Mouse (Mus musculus): ENCODE data around the gene Wasl. TPM values are rescaled to one million over a fixed set of nuclear protein-coding genes. Genes with fewer than 3 reads are reported as not detected.

The Wasl gene
- polyA plus RNA-seq, 1 experiment = 30.6 TPM

DNA sequence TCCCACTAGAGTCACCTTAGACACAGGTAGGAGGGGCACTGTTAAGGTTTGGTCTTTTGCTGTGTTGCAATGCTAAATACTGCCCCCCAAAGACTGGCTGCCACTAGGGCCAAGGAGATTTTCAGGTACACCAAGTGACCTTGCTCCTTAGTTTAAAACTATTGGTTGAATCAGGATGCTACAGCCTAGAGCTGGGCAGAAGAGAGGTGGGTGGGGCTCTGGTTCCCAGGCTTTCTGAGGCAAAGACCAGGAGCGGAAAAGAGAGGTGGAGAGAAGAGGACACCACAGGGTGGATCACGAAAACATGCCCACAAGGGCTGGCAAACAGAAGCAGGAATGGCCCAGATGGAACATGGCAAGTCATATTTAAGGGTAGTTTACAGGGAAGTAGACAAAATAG, 22.6 kb downstream of the Wasl start:
- TF ChIP-seq POLR2A (IDR thresholded peaks at IDR 0.05; ENCODE audit: borderline replicate concordance, extremely low read depth, insufficient read depth, insufficient read length, poor library complexity, severe bottlenecking) = no peak
- no peak for TF ChIP-seq CTCF (IDR thresholded peaks at IDR 0.05; ENCODE audit: borderline replicate concordance, extremely low read depth, insufficient read depth, insufficient read length)
- no peak for DNase-seq (ENCODE audit: low read depth)

DNA sequence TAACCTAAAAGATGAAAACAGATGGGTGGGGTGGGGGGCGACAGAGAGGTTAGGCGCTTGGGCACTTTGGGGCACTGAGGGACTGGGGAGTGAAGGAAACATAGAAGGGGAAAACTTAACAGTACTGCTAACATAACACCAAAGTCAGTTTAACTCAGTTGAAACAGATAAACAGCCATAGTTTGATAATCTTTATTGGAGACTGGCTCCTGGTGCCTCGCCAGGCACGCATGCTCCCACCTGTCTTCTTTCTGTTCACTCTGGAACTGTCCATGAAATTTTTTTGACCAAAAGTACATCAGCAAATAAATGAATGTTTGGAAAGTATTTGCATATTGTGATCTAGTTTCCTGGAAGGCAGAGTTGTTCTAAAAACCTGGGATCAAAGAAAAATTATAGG, 23.5 kb downstream of the Wasl start:
- no peak for DNase-seq (ENCODE audit: low read depth)
- TF ChIP-seq CTCF (IDR thresholded peaks at IDR 0.05; ENCODE audit: borderline replicate concordance, extremely low read depth, insufficient read depth, insufficient read length) (no peak), POLR2A (IDR thresholded peaks at IDR 0.05; ENCODE audit: borderline replicate concordance, extremely low read depth, insufficient read depth, insufficient read length, poor library complexity, severe bottlenecking) (no peak)

DNA sequence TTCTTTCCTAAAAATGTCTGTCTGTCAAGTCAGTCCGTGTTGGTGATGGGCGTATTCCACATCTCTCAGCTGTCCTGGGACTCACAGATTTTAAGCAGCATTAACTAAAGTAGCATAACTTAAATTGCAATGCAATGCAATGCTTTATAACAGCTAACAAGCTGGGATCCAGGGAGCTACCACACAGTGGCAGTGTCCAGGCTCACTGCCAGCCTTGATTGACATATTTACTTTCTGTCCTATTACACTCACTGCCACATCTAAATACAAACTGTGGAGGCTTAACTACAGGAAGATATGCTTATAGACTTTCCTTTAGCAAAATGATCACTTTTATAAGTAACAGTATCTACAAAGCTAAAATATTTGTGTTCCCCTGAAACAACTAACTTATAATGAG, 29.0 kb downstream of the Wasl start:
- TF ChIP-seq CTCF (IDR thresholded peaks at IDR 0.05; ENCODE audit: borderline replicate concordance, extremely low read depth, insufficient read depth, insufficient read length) = no peak
- TF ChIP-seq POLR2A (IDR thresholded peaks at IDR 0.05; ENCODE audit: borderline replicate concordance, extremely low read depth, insufficient read depth, insufficient read length, poor library complexity, severe bottlenecking) = no peak
- DNase-seq (ENCODE audit: low read depth) = peak; percentile 53

DNA sequence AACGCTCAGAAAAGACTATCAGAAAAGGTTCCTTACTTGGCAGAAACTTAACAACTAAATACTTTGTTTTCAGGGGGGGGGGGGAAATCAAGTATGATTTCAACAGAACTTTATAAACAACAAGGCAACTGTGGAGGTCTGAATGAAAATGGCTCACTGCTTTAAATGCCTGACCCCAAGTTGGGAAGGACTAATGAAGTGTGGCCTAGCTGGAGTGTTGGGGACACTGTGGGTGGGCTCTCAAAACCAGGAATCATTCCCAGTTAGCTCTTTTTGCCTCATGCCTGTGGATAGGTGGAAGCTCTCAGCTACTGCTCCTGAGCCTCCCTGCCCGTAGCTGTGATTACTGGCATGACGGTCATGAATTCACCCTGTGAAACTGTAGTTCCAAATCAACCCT, 30.7 kb downstream of the Wasl start:
- no peak for DNase-seq (ENCODE audit: low read depth)
- no peak for TF ChIP-seq CTCF (IDR thresholded peaks at IDR 0.05; ENCODE audit: borderline replicate concordance, extremely low read depth, insufficient read depth, insufficient read length)
- no peak for TF ChIP-seq POLR2A (IDR thresholded peaks at IDR 0.05; ENCODE audit: borderline replicate concordance, extremely low read depth, insufficient read depth, insufficient read length, poor library complexity, severe bottlenecking)

DNA sequence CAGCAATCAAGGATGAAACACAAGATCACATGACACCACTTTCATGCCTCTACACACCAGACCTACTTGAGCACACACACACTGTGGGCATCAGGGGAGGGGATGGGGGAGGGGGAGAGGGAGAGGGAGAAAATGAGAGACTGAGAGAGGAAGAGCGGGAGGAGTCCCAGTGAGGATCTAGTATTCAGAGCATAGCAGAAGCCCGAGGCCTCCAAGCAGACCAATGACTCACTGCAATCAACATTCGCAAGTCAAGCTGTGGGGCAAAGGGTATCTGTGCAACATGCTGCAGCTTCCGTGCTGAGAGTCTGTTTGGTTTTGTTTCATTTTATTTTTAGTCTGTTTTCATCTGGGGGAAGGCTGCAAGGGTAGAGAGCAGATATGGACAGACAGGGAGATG, 32.7 kb downstream of the Wasl start:
- TF ChIP-seq CTCF (IDR thresholded peaks at IDR 0.05; ENCODE audit: borderline replicate concordance, extremely low read depth, insufficient read depth, insufficient read length) (no peak), POLR2A (IDR thresholded peaks at IDR 0.05; ENCODE audit: borderline replicate concordance, extremely low read depth, insufficient read depth, insufficient read length, poor library complexity, severe bottlenecking) (no peak)
- DNase-seq (ENCODE audit: low read depth) = no peak

DNA sequence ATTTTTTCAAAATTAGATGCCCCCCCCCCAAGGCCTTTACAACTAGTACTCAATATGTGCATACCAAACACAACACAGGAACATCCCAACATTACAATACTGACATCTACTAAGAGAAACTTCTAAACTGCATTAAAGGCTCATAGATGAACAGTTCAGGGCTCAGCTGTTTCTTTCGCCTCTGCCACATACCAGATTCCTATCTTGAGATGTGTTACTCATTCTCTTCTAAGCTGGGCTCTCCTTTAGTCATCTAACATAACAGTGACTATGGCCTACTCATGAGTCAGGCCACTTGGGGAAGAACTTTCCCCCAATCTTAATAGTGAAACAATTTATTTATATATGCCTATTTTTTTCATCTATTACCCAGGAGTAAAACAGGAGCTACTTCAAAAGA, 36.3 kb downstream of the Wasl start:
- no peak for TF ChIP-seq CTCF (IDR thresholded peaks at IDR 0.05; ENCODE audit: borderline replicate concordance, extremely low read depth, insufficient read depth, insufficient read length)
- TF ChIP-seq POLR2A (IDR thresholded peaks at IDR 0.05; ENCODE audit: borderline replicate concordance, extremely low read depth, insufficient read depth, insufficient read length, poor library complexity, severe bottlenecking) = no peak
- no peak for DNase-seq (ENCODE audit: low read depth)

DNA sequence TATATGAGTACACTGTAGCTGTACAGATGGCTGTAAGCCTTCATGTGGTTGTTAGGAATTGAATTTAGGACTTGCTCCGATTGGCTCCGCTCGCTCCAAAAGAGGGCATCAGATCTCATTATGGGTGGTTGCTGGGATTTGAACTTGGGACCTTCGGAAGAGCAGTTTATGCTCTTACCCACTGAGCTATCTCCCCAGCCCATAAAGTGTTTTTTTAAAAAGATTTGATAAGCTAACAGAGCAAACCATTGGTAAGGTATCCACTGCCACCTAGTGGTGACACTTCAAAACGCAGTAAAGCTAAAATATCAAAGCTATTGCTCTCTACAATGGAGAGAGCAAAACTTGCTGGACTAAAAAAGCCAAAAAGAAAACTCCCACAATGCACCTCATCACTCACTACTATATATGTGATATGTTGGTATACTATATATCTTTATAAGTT, 37.2 kb downstream of the Wasl start:
- peak; percentile 79 for DNase-seq (ENCODE audit: low read depth)
- TF ChIP-seq POLR2A (IDR thresholded peaks at IDR 0.05; ENCODE audit: borderline replicate concordance, extremely low read depth, insufficient read depth, insufficient read length, poor library complexity, severe bottlenecking) (no peak), CTCF (IDR thresholded peaks at IDR 0.05; ENCODE audit: borderline replicate concordance, extremely low read depth, insufficient read depth, insufficient read length) (peak; percentile 50; the same call in 1 of the 2 replicates)

DNA sequence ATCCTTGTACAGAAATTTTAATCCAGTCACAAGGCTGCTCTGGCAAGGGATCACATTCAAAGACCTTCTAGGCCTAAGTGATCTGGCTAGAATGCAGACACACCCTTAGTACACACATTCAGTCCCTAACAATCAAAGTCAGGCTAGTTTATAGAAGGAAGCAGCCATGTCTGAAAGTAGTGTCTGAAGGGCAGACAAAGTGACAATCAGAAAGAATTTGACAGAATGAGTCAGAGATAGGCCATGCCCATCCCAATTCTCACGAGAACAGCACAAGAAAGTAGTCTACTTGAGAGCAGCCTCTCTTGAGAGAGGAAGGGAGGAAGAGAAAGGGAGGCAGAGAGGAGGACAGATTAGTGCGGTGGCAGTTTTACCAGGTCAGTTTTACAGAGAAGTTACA, 42.7 kb downstream of the Wasl start:
- DNase-seq (ENCODE audit: low read depth) = no peak
- TF ChIP-seq POLR2A (IDR thresholded peaks at IDR 0.05; ENCODE audit: borderline replicate concordance, extremely low read depth, insufficient read depth, insufficient read length, poor library complexity, severe bottlenecking) (no peak), CTCF (IDR thresholded peaks at IDR 0.05; ENCODE audit: borderline replicate concordance, extremely low read depth, insufficient read depth, insufficient read length) (no peak)

DNA sequence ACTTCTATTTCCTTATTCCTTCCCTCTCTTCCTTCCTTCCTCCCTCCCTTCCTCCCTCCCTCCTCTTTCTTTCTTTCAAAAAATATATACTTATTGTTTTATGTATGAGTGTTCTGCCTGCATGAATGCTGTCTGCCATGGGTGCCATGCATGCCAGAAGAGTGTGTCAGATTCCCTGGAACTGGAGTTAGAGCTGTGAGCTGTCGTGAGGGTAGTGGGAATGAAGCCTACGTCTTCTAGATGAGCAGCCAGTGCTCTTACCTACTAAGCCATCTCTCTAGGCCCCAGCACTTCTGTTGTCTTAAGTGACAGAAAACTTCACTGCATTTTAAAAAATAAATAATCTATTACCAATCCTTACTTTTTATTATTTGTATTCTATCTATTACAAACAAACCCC, 43.9 kb downstream of the Wasl start:
- TF ChIP-seq CTCF (IDR thresholded peaks at IDR 0.05; ENCODE audit: borderline replicate concordance, extremely low read depth, insufficient read depth, insufficient read length) (no peak), POLR2A (IDR thresholded peaks at IDR 0.05; ENCODE audit: borderline replicate concordance, extremely low read depth, insufficient read depth, insufficient read length, poor library complexity, severe bottlenecking) (no peak)
- DNase-seq (ENCODE audit: low read depth) = no peak

DNA sequence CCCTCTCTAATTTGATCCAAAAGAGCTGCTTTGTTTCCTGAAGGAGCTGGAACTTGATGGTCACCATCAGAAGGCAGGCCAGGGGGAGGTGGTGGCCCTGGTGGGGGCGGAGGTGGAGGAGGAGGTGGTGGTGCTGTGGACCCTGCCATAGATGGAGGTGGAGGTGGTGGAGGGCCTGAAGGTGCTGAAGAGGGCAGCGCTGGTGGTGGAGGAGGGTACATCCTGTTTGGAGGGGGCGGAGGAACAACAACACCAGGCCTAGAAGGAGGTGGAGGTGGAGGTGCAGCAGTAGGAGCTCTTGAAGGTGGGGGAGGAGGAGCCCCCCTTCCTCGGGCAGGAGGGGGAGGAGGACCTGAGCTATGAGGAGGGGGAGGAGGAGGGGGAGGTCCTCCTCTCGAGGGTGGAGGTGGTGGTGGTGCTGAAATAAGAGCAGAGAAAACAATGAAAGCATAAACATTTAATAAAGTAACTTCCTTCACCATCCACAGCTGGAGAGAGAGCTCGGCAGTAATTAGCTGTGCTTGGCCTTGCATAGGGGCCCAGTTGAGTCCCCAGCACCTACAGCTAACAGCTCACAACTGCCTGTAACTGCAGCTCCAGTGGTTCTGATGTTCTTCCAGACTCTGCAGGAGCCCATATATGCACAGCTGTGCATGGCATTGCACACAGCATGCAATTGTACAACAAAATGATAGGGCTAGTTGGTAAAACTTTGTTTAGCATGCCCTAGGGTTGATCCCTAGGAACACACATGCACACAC, 45.3 kb downstream of the Wasl start:
- TF ChIP-seq CTCF (IDR thresholded peaks at IDR 0.05; ENCODE audit: borderline replicate concordance, extremely low read depth, insufficient read depth, insufficient read length) (no peak), POLR2A (IDR thresholded peaks at IDR 0.05; ENCODE audit: borderline replicate concordance, extremely low read depth, insufficient read depth, insufficient read length, poor library complexity, severe bottlenecking) (no peak)
- DNase-seq (ENCODE audit: low read depth) = no peak

DNA sequence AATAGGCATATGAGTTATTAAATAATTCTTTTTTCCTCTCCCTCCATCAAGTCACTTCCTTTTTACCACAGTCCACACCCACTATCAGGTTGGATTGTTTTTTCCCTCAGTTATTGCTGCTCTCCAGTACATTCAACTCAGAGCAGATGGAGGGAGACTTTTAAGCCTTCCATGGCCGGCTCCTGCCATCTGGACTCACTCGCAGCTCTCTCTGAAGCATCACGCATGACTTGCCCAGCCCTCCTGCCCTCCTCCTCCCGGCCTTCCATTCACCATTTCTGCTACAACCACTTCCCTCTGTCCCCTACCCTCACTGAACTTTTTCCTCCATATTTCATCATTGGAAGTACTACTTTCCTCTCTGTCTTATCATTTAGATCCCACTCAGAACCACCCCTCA, 48.1 kb downstream of the Wasl start:
- TF ChIP-seq CTCF (IDR thresholded peaks at IDR 0.05; ENCODE audit: borderline replicate concordance, extremely low read depth, insufficient read depth, insufficient read length) (no peak), POLR2A (IDR thresholded peaks at IDR 0.05; ENCODE audit: borderline replicate concordance, extremely low read depth, insufficient read depth, insufficient read length, poor library complexity, severe bottlenecking) (no peak)

DNA sequence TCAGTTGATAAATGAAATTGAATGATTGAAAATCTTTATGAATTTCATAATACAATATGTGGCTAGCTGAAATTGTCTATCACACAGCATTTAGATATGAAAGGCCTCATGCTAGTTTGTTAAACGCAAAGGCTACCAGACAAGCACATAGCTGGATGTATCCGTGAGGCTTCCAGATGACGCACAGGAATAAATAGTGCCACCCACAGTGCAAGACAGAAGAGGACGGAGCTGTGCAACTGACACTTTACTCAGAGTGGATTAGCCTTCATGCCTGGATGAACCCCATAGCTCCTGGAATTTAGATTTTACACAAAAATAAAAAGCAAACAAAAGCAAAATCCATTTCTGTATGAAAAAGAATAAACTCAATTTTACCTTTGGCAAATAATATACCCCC, 50.9 kb downstream of the Wasl start:
- DNase-seq (ENCODE audit: low read depth) = no peak
- TF ChIP-seq POLR2A (IDR thresholded peaks at IDR 0.05; ENCODE audit: borderline replicate concordance, extremely low read depth, insufficient read depth, insufficient read length, poor library complexity, severe bottlenecking) = no peak

More for the DNA sequence above, 48.1 kb downstream of the Wasl start:
- peak; percentile 35 for DNase-seq (ENCODE audit: low read depth)
